Mouse (Mus musculus) bone marrow, adult 2 months (tissue): ENCODE results near the gene Psd4. TPM values are rescaled to one million over a fixed set of nuclear protein-coding genes. Genes with fewer than 3 reads are reported as not detected.

Experiments used
- H3K27ac ChIP-seq: fragments of 200-500 bp; 2 replicates; pipeline ENCODE4 v1.5.1; 2012; ENCODE audit warnings: low read depth, mild to moderate bottlenecking, control low read depth, inconsistent platforms, low read length; ENCODE audit not compliant: control insufficient read depth, poor library complexity, insufficient read depth
- H3K4me1 ChIP-seq: fragments of 200-500 bp; 2 replicates; pipeline ENCODE4 v1.6.1; 2011; ENCODE audit warnings: low read length; ENCODE audit not compliant: control insufficient read depth, insufficient read depth
- H3K4me3 ChIP-seq: fragments of 200-500 bp; replicated peaks from 2 replicates; pipeline ENCODE3; 2011; ENCODE audit warnings: mild to moderate bottlenecking, low read depth, low read length, control low read depth; ENCODE audit not compliant: control insufficient read depth
- CTCF ChIP-seq: fragments of 200-500 bp; IDR thresholded peaks from 2 replicates; pipeline ENCODE4 v1.5.1; 2011; ENCODE audit warnings: low read length, control low read depth; ENCODE audit not compliant: control insufficient read depth, insufficient read depth
- POLR2A ChIP-seq: fragments of 200-500 bp; IDR thresholded peaks from 2 replicates; pipeline ENCODE4 v1.6.1; 2011; ENCODE audit warnings: low read depth, mild to moderate bottlenecking, control low read depth, low read length, borderline replicate concordance; ENCODE audit not compliant: control insufficient read depth
- WGBS: fragments of 180-500 bp; shearing (Covaris S2); methylation state at CpG from one replicate; pipeline ENCODE4 v1.1.7; 2018; 5-methylcytosine and 5-hydroxymethylcytosine counted together
- polyA plus RNA-seq: library from polyadenylated mRNA; stranded (reverse); fragments of >200 nt; gene quantifications from 2 replicates; pipeline ENCODE4 v1.2.4, GENCODE M21; 2011; ENCODE audit warnings: low replicate concordance; ENCODE audit not compliant: missing spikeins, insufficient read depth, insufficient read length

The Psd4 gene
- polyA plus RNA-seq, 1 experiment: 32.2 TPM

GRCm38 (mm10) chr2:24393251-24393650 lies 25.9 kb downstream of the Psd4 start:
- WGBS: 83% methylated on average over 2 of the region's 2 CpGs
- H3K4me3 ChIP-seq: no peak overlapping the region
- peaks cover 1% of the 10 kb centered on the region; the same call in 1 of the 2 replicates for H3K4me1 ChIP-seq
- no peak overlapping the region for H3K27ac ChIP-seq
- TF ChIP-seq CTCF (no peak), POLR2A (no peak)

DNA sequence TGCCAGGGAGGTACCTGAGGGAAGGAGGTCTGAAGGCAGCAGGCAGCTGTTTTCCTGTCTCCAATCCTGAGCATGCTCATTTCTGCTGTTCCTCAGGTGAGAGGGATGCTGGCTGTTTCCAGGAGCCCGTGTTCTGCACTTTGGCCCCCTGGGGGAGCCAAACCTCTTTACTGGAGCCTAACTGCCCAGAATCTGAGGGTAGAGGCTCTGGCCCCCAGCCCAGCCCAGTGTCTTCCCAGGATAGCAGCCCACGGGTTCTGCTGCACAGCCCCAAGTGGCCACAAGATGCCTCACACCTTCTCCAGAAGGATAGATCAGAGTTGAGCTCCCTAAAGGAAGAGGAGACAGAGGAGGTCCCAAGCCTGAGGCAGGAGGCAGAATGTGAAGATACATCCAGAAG lies 29.7 kb downstream of the Psd4 start:
- no peak for TF ChIP-seq POLR2A
- Histone ChIP-seq H3K4me3 (no peak overlapping the region), H3K27ac (no peak overlapping the region), H3K4me1 (no peaks in the 10 kb centered on the region)
- WGBS: 36% methylated on average over 2 of the region's 2 CpGs

DNA sequence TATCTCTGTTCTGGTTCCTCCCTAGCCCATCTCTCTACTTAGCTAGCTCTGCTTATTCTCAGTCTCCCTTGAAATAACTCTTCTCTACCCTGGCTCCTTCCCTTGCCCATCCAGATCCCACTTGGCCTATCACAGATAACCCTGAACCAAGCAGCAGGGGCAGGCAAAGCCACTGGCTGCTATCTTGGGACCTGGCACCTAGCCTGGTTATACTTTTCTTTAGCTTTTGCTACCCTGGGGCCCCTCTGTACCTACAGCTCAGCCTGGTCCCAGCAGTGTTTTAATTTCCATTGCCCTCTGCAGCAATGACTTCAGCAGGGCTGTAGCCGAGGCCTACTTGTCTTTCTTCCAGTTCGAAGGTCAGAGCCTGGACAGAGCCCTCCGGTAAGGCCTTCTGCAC lies 33.3 kb downstream of the Psd4 start:
- Histone ChIP-seq H3K4me3 (no peak overlapping the region), H3K27ac (no peak overlapping the region), H3K4me1 (no peaks in the 10 kb centered on the region)
- no peak for TF ChIP-seq POLR2A
- TF ChIP-seq CTCF: no peak
- 81% methylated on average over 3 of the region's 3 CpGs for WGBS

GRCm38 (mm10) chr2:24405345-24406012 lies 38.1 kb downstream of the Psd4 start:
- Histone ChIP-seq H3K27ac (no peak overlapping the region), H3K4me1 (no peaks in the 10 kb centered on the region), H3K4me3 (no peak overlapping the region)
- 39% methylated on average over 23 of the region's 23 CpGs for WGBS
- TF ChIP-seq CTCF (peak; percentile 77), POLR2A (no peak)

- H3K4me3 ChIP-seq: no peak overlapping the region
- WGBS: 86% methylated on average over 4 of the region's 4 CpGs
- H3K27ac ChIP-seq: no peak overlapping the region
- H3K4me1 ChIP-seq: no peaks in the 10 kb centered on the region
- no peak for TF ChIP-seq CTCF
- TF ChIP-seq POLR2A: no peak
These were observed 40.5 kb downstream of the Psd4 start for GRCm38 (mm10) chr2:24407701-24408485.

DNA sequence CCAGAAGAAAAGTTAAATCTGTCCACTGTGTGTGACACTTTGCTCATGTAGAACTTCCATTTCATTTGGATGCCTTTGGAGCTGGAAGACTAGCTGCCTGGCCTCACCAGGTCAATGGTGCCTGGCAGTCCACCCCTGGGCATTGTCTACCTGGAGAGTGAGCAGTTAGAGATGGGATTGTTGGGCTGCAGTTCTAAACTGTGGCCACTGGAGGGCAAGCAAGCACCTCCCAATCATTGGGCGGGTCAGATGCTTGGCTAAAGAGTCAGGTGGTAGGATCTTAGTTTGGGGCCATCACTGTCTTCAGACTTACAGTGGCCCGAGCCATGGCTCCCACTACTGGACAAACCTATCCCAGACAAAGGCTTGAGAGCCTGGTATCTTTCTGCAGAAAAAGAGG lies 41.8 kb downstream of the Psd4 start:
- no peak overlapping the region for H3K4me3 ChIP-seq
- H3K4me1 ChIP-seq: no peaks in the 10 kb centered on the region
- peak; percentile 90 for TF ChIP-seq CTCF
- no peak for TF ChIP-seq POLR2A
- 9% methylated on average over 2 of the region's 2 CpGs for WGBS
- H3K27ac ChIP-seq: no peak overlapping the region

- no peak for TF ChIP-seq POLR2A
- no peak overlapping the region for H3K4me3 ChIP-seq
- no peaks in the 10 kb centered on the region for H3K4me1 ChIP-seq
- H3K27ac ChIP-seq: no peak overlapping the region
- 73% methylated on average over 3 of the region's 3 CpGs for WGBS
These were observed 45.8 kb downstream of the Psd4 start for GRCm38 (mm10) chr2:24413172-24413571.

- Histone ChIP-seq H3K4me1 (no peaks in the 10 kb centered on the region), H3K27ac (no peak overlapping the region), H3K4me3 (no peak overlapping the region)
- TF ChIP-seq CTCF: no peak
- 78% methylated on average over 4 of the region's 4 CpGs for WGBS
These were observed 46.3 kb downstream of the Psd4 start for GRCm38 (mm10) chr2:24413677-24414076.

- no peak for TF ChIP-seq POLR2A
- Histone ChIP-seq H3K4me1 (no peaks in the 10 kb centered on the region), H3K4me3 (no peak overlapping the region), H3K27ac (no peak overlapping the region)
- whole genome bisulfite sequencing: 12% methylated on average over 9 of the region's 9 CpGs
These were observed 49.3 kb downstream of the Psd4 start for GRCm38 (mm10) chr2:24416668-24417067.

DNA sequence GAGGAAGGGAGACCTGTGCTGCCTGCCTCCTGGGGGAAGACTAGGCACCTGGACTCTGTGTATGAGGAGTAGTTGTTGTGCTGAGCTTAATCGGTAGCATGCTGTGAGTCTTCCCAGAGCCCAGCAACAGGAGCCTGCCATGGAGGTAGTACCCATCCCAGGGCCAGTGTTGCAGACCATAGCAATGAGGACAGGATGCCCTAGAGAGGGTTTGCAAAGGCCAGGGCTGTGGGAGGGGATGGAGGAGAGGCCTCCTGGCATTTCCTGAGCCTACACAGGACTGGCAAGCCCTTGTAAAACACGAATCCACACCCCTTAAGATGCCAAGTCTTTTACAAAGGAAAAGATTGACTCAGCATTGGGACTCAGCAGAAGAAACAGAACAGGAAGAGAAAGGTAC lies 49.7 kb downstream of the Psd4 start:
- H3K4me1 ChIP-seq: no peaks in the 10 kb centered on the region
- WGBS: 18% methylated on average over 2 of the region's 2 CpGs
- H3K27ac ChIP-seq: no peak overlapping the region
- no peak overlapping the region for H3K4me3 ChIP-seq
- TF ChIP-seq CTCF (no peak), POLR2A (no peak)
